Mouse (Mus musculus): ENCODE measurements around the gene Abl2.
"Not testable (repeated sequence)": the region's sequence is repeated elsewhere in the genome, so short reads cannot be mapped to it uniquely, and the experiment has no call there.

Abl2 gene

DNA sequence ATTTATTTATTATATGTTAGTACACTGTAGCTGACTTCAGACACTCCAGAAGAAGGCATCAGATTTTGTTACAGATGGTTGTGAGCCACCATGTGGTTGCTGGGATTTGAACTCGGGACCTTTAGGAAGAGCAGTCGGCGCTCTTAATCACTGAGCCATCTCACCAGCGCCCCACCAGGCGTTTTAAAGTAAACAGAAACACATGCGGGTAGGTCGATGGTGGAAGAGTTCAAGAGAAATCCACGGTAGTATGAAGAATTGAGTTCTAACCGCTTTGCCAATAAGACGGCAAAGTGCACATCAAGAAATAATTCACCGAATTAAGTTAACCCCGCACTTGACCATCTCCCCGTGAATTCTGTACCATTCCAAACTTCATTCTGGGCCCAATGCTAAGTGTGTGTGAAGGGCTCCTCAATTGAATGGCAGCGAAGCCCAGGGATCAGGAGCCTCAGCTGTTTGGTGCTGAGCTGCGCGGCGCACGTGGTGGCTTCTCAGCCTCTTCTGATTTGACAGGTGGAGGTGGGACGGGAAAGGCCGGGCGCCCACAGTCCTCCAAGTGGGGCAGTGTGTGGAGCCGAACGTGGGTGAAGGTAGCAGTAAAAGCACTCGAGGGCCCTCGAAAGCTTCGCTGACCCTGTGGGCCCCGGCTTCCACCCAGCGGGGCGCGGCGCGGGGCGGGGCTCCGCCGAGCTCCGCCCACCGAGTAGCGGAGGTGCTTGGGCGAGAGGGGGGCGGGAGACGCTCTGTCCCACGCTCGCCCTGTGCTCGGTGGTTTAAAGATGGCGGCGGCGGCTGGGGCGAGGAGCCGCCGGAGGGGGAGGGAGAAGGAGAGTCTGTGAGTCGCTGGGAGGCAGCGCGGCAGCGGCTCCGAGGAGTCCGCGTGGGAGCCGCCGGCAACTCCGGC, at the start of gene Abl2:
Gene Abl2 (plus strand): TSS at position 763 of the 907 bp plus-strand sequence.
- peak; percentile 92 for DNase-seq (ENCODE audit: low spot score)

- no peak for DNase-seq (ENCODE audit: low spot score)
Measured at GRCm38 (mm10) chr1:156520136-156520780, 38.3 kb upstream of the Abl2 start.

DNA sequence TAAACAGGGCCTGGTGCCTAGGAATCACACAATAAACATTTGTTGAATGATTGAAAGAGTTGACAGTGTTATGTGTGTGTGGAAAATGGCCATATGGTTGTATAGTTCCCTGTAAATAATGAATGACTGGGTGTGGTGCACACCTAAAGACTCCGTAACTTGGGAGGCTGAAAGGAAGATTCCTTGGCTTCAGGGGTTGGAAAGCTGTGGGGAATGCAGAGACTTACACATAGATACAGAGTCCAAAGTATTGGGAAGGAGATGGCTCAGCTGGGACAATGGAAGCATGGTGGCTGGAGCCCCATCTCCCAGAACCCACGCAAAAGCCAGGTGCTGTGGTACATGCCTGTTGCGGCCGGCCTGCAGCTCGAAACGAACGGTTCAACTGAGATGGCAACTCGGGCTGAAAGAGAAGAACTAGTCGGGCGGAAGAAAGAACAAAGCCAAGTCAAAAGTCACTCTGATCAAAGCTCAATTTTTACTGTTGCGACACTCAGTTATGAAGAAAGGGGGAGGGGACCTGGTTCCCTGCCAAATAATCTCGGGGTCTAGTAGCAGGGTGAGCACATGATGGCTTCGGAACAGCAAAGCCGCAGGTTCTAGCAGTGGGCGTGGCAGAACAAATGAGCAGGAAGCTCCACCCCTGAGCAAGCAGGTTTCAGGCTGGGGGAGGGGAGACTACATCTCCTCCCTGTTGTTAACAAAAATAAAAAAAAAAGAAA, 36.6 kb upstream of the Abl2 start:
- no peak for DNase-seq (ENCODE audit: low spot score)

DNA sequence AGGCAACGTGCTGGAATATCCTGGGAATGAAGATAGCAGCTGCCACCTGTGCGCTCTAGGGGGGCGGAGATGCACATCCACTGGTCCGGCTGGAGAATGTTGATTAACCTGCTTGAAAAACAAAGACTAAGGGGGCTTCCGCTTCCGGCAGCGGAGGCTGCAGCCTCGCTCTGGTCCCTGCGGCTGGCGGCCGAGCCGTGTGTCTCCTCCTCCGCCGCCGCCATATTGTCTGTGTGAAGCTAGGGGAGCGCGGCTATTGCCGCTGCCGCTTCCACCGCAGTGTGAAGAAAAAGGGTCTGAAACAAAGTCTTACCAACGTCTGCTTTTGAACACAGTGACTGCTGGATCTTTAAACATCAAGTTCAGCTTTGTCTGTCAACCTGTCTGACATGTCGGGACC, 34.7 kb upstream of the Abl2 start, which contains the start of gene Gm10031:
Gene Gm10031 (plus strand): TSS at position 171 of the 400 bp plus-strand sequence.
- not testable (repeated sequence) for DNase-seq (ENCODE audit: low spot score)

DNA sequence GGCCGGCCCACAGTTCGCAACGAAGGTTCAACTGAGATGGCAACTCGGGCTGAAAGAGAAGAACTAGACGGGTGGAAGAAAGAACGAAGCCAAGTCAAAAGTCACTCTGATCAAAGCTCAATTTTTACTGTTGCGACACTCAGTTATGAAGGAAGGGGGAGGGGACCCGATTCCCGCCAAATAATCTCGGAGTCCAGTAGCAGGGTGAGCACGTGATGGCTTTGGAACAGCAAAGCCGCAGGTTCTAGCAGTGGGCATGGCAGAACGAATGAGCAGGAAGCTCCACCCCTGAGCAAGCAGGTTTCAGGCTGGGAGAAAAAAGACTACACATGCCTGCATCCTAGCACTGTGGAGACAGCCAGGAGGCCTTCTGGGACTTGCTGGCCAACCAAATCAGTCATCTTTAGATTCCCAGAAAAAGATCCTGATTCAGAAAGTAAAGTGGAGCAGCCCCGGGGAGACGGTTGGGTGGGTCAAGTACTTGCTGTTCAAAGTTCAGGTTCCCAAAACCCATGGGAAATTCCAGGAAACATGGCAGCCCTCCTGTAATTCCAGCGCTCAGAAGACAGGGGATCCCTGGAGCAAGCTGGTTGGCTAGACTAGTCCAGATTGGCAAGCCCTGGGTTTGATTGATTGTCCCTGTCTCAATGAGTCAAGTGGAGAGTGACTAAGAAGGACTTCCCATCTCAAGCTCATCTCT, 26.0 kb upstream of the Abl2 start:
- not testable (repeated sequence) for DNase-seq (ENCODE audit: low spot score)

DNA sequence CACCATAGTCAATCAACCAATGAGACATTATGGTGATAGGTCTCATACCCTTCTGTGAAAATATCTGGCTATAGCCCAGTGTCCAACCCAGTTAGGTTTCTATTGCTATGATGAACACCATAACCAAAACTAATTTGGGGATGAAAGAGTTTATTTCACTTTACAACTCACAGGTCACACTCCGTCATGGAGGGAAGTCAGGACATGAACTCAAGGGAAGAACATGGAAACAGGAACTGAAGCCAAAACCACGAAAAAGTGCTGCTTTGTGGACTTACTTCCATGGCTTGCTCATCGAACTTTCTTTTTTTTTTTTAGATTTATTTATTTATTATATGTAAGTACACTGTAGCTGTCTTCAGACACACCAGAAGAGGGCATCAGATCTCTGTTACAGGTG, 25.1 kb upstream of the Abl2 start:
- no peak for DNase-seq (ENCODE audit: low spot score)

DNA sequence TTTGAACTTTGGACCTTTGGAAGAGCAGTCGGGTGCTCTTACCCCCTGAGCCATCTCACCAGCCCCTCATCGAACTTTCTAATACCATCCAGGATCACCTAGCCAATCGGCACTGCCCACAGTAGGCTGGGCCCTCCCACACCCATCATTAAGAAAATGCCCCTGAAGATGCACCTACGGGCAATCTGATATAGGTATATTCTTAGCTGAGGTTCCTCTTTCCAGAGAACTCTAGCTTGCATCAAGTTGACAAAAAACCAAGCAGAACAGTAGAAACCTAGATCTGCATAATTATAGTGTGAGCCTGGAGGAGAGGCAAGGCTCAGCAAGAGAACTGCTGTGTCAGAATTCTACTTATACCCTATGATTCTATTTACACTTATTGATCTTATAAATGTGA, 24.7 kb upstream of the Abl2 start:
- DNase-seq (ENCODE audit: low spot score), result no peak

GRCm38 (mm10) chr1:156537031-156537430, 21.6 kb upstream of the Abl2 start:
- no peak for DNase-seq (ENCODE audit: low spot score)

- no peak for DNase-seq (ENCODE audit: low spot score)
Measured at GRCm38 (mm10) chr1:156537701-156538100, 20.9 kb upstream of the Abl2 start.

DNA sequence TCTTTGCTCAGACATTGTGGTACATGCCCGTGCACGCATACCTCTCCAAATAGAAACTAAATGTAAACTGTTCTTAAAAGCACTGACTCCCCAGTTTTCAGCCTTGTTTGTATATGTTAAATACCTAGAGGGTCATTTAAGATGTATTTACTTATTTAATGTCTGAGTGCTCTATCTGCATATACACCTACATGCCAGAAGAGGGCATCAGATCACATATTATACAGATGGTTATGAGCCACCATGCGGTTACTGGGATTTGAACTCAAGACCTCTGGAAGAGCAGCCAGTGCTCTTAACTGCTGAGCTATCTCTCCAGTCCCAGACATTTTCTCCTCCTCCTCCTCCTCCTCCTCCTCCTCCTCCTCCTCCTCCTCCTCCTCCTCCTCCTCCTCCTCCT, 20.2 kb upstream of the Abl2 start:
- no peak for DNase-seq (ENCODE audit: low spot score)

GRCm38 (mm10) chr1:156539787-156540560, 18.6 kb upstream of the Abl2 start:
- DNase-seq (ENCODE audit: low spot score), result no peak

DNA sequence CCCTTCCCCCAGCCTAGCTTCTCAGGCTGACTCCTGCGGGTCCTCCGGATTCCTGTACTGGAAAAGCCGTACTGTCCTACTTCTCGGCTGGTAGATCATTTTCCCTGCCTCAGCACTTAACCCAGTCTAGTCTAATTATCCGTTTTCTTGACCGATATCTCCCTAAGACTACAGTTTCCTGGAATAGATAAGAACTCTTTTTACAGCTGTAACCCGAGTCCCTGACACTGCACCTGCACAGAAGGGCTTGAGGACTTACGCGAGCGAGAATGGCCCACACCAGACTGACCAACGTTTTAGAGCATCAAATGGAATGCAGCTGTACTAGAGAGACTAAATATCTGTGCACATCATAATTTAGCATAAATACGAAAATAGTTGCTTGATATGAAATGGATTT, 14.6 kb upstream of the Abl2 start:
- DNase-seq (ENCODE audit: low spot score), result no peak

GRCm38 (mm10) chr1:156558950-156559640, 509 bp downstream of the Abl2 start:
- DNase-seq (ENCODE audit: low spot score), result peak; percentile 77

DNA sequence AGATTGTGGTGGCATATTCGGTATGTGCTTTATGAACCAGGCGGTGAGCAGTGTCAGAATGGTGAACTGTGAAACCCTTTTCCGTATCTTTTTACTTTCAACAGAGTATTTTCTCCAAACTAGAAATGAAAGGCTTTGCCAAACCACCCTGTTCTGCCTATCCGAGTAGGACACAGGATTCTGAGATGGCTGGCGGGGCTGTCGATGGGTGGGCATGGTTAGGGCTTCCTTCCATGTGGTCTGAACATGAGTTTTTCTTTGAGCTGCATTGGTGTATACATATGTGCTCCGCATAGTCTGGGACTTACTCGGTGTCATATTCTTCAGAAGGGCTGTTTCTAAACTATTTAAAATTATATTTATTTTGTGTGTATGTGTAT, 1.0 kb downstream of the Abl2 start:
- DNase-seq (ENCODE audit: low spot score), result no peak

GRCm38 (mm10) chr1:156560500-156560899, 1.9 kb downstream of the Abl2 start:
- no peak for DNase-seq (ENCODE audit: low spot score)

DNA sequence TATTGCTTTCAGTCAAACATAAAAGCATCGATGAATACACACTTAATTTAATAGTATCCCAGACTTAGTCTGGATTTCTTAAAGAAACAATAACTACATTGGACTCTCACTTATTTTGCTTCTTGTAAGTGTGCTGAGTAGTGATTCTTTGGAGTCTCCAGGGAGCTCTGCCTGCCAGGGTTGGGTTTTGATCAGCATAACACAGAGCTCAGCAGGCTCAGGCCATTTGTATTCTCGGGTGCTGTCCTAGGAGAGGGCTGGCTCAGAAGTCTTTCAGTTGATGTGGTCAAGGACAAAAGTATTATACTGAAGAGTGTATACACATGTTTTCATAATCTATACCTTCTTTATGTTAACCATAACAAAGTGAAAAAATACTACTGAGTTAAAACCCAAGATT, 6.7 kb downstream of the Abl2 start:
- no peak for DNase-seq (ENCODE audit: low spot score)

GRCm38 (mm10) chr1:156566132-156566531, 7.5 kb downstream of the Abl2 start:
- DNase-seq (ENCODE audit: low spot score), result no peak

DNA sequence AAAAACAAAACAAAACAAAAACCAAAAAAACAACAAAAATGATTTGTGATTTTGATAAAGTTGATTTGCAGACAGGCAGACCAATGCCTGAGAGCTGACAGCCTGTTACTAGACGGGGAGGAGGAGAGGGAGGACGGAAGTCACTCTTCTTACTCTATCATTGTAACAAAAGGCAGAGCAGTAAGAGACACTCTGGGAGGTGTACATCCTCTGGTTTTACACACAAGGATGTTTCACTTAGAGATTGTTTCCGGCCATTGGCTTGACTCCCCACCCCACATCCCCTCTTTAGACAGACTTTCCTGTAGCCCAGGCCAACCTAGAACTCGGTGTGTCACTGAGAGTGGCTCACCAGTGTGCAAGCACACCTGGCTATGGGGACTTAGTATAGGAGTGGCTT, 11.0 kb downstream of the Abl2 start:
- no peak for DNase-seq (ENCODE audit: low spot score)

DNA sequence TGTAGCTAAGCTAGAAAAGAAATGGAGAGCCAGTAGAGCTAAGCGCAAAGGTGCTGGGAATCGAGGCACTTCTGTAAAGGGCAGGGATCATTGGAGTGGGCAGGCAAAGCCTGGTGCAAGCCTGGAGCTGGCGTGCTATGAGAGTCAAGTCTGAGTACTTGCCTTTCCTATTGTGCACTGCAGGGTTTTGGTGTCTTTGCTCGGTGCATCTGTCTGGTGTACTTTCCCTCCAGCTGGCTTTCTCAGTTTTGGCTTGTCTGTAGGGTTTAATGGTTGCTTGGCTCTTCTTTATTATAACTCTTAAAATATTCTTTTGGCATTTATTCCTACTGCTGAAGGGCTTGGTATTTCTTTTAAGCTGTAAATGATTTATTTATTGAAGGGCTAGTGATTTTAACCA, 14.4 kb downstream of the Abl2 start:
- no peak for DNase-seq (ENCODE audit: low spot score)

DNA sequence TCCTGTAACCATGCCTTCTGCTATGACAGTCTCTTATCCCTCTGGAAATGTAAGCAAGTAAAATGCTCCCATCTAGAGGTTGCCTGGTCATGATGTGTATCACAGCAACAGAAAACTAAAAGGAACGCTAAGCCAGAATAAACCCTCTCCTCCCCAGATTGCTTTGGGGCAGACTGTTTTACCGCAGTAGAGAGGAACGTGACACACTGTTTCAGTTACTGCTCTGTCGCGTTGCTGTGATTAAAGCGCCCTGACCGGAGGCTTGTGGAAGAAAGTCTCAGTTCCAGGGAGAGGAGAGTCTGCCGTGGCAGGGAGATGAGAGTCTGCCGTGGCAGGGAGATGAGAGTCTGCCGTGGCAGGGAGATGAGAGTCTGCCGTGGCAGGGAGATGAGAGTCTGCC, 22.6 kb downstream of the Abl2 start:
- DNase-seq (ENCODE audit: low spot score), result no peak

DNA sequence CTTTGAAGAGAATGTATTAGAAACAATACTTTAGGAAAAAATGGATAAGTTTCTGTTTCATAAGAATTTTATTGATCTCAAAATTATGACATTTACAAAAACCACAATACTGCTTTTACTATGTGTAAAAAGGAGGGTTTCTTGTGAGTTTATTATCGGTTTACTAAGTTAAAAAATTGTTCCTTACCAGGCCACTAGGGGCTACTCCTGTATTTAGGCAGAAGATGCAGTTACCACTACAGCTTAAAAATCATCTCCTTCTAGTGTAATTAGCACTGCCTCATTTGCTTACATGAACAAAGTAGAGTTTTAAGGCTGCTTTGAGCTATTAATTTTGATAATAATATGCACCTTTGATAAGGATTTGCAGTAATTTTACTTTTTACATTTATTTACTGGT, 25.6 kb downstream of the Abl2 start:
- DNase-seq (ENCODE audit: low spot score), result no peak
